Mouse (Mus musculus): ENCODE results near the gene Rasgef1b. TPM values are rescaled to one million over a fixed set of nuclear protein-coding genes. Genes with fewer than 3 reads are reported as not detected.

Rasgef1b gene
- 28.6 and 29.7 TPM in 2 replicates for polyA plus RNA-seq (2014; fragmentation: Nextera tagmentation; extraction: Ambion mirVana)

DNA sequence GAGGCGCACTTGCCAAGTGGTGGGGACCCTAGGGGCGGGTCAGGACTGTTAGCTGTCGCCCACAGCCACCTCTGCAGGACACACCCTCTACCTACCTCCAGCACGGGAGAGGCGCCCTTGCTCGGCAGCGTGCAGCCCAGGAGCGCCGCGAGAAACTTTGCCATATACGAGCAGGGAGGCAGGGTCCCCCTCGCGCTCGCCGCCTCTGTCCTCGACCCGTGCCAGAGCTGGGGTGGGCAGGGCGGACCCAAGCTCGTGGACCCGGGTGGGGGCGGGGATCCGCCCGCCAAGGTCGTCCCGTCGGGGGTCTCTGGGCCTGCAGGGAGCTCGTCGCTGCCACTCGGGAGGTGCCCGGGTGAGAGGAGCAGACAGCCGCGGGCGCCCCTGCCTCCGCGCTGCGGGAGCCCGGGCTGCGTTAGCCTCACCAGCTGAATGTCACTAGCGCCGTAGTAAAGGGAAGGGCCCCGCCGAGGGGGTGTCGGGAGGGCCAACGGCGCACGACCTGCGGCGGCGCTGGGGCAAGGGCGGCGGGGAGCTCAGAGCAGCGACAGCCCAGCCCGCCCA, at the start of gene Rasgef1b:
Gene Rasgef1b, minus strand, starts transcription at position 417 of the 564 bp plus-strand sequence.
- no peak within 1 kb of the TSS for H3K27ac ChIP-seq (ENCODE audit: low read depth, low read length)
- H3K9me3 ChIP-seq (ENCODE audit: control insufficient read depth, low read length), result no peaks in the 10 kb centered on the region
- peaks cover 11% of the 10 kb centered on the region; the same call in 1 of the 2 replicates for H3K4me1 ChIP-seq (ENCODE audit: control insufficient read depth, insufficient read depth, low read length)
- peak within 1 kb of the TSS; percentile 33 for H3K9ac ChIP-seq (ENCODE audit: low read length)
- H3K4me3 ChIP-seq (ENCODE audit: low read depth, low read length), result peak within 1 kb of the TSS; percentile 40
- ATAC-seq (ENCODE audit: low FRiP score) (peak; percentile 94), DNase-seq (ENCODE audit: low spot score, missing footprints) (peak; percentile 99)
- WGBS, result under 1% methylated on average over 43 of the region's 53 CpGs
- H3K4me2 ChIP-seq, result peak within 1 kb of the TSS; percentile 100
- H3K27me3 ChIP-seq (ENCODE audit: control insufficient read depth, insufficient read depth, low read length), result peaks cover 19% of the 10 kb centered on the region
- no peaks in the 10 kb centered on the region for H3K36me3 ChIP-seq (ENCODE audit: control insufficient read depth, insufficient read depth, low read length)

DNA sequence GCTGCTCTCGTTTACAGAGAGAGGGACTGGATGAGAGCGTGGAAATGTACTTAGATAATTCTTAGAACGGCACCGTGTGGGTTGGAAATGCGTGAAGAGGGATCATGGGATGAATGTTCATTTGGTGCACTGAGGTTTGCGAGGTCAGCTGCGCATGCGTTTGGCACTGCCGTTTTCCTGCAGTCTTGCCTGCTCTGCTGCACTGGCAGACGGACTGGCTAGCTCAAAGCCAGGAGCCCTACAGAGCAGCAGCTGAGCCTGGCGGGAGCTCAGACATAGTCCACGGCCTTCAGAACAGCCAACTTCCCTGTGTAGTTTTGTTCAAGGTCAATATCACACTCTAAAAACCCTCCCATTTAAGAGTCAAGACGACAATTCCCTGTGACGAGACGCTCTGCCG, 46.5 kb upstream of the Rasgef1b start:
- ATAC-seq (ENCODE audit: low FRiP score), result no peak
- Histone ChIP-seq H3K27me3 (ENCODE audit: control insufficient read depth, insufficient read depth, low read length) (no peaks in the 10 kb centered on the region), H3K4me1 (ENCODE audit: control insufficient read depth, insufficient read depth, low read length) (no peaks in the 10 kb centered on the region), H3K27ac (ENCODE audit: low read depth, low read length) (no peak overlapping the region), H3K9me3 (ENCODE audit: control insufficient read depth, low read length) (no peaks in the 10 kb centered on the region), H3K9ac (ENCODE audit: low read length) (no peak overlapping the region), H3K4me3 (ENCODE audit: low read depth, low read length) (no peak overlapping the region), H3K36me3 (ENCODE audit: control insufficient read depth, insufficient read depth, low read length) (no peaks in the 10 kb centered on the region), H3K4me2 (no peak overlapping the region)
- DNase-seq (ENCODE audit: low spot score, missing footprints), result no peak
- 86% methylated on average over 16 of the region's 16 CpGs for WGBS

DNA sequence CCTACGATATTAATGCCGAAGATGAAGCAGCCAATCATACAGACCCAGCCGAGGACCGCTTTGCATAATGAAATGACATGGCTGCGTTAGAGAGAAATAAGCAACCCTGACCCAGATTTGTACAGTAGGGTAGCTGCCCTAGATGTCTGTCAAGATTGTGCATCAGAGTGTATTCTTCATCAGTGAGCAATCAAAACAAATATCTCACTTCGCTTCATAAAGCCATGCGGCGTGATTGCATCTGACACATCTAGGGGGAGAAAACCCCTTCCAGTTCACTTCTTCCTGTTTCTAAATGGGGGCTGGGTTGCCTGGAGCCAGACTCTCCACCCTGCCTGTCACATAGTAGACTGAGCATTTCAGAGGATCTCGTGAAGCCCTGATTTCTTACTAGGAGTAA, 44.4 kb upstream of the Rasgef1b start:
- 89% methylated on average over 9 of the region's 9 CpGs for WGBS
- H3K27ac ChIP-seq (ENCODE audit: low read depth, low read length), result no peak overlapping the region
- no peaks in the 10 kb centered on the region for H3K36me3 ChIP-seq (ENCODE audit: control insufficient read depth, insufficient read depth, low read length)
- H3K4me3 ChIP-seq (ENCODE audit: low read depth, low read length), result no peak overlapping the region
- ATAC-seq (ENCODE audit: low FRiP score) (no peak), DNase-seq (ENCODE audit: low spot score, missing footprints) (no peak)
- H3K9ac ChIP-seq (ENCODE audit: low read length), result no peak overlapping the region
- no peaks in the 10 kb centered on the region for H3K4me1 ChIP-seq (ENCODE audit: control insufficient read depth, insufficient read depth, low read length)
- no peaks in the 10 kb centered on the region for H3K9me3 ChIP-seq (ENCODE audit: control insufficient read depth, low read length)
- no peaks in the 10 kb centered on the region for H3K27me3 ChIP-seq (ENCODE audit: control insufficient read depth, insufficient read depth, low read length)
- H3K4me2 ChIP-seq, result no peak overlapping the region

DNA sequence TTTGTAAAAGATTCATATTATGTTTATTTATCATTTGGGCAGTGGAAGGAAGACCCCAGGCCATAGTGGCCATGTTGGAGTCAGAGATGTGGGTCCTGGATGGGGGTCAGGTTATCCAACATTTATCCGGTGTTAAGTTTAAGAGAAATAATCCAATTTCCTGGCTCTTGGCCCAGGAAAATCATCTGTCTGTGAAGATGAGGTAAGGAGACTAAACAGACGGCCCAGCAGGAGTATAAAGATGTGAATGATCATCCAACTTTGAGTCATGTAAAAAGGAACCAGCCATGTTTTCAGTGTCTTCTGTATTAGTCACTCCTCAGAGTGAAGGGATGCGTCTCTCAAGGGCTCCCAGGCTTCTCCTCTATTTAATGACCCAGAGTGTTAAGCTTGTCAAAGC, 35.4 kb upstream of the Rasgef1b start:
- H3K27ac ChIP-seq (ENCODE audit: low read depth, low read length), result no peak overlapping the region
- H3K4me2 ChIP-seq, result no peak overlapping the region
- no peak overlapping the region for H3K9ac ChIP-seq (ENCODE audit: low read length)
- no peak for ATAC-seq (ENCODE audit: low FRiP score)
- H3K36me3 ChIP-seq (ENCODE audit: control insufficient read depth, insufficient read depth, low read length), result no peaks in the 10 kb centered on the region
- no peaks in the 10 kb centered on the region for H3K27me3 ChIP-seq (ENCODE audit: control insufficient read depth, insufficient read depth, low read length)
- H3K4me1 ChIP-seq (ENCODE audit: control insufficient read depth, insufficient read depth, low read length), result no peaks in the 10 kb centered on the region
- H3K9me3 ChIP-seq (ENCODE audit: control insufficient read depth, low read length), result no peaks in the 10 kb centered on the region
- H3K4me3 ChIP-seq (ENCODE audit: low read depth, low read length), result no peak overlapping the region
- DNase-seq (ENCODE audit: low spot score, missing footprints), result no peak
- WGBS, result 81% methylated on average over 3 of the region's 3 CpGs

DNA sequence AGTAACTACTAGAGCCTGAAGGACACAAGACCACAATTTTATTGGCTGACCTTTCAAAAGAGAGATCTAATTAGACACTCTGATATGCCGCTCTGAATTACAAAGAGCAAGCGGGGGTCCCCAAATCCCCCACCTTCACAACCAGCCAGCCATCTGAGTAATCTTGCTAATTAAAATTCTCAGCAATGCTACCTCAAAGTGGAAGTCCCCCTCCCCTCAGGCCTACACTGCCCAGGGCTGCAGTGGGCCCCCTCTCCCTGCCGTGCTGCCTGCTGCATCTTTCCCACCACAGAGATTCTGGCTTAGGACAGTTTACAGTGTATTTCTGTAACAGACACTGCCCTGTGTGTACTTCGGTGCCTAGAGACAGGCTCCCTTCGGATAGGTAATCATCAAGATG, 30.0 kb upstream of the Rasgef1b start:
- ATAC-seq (ENCODE audit: low FRiP score) (no peak), DNase-seq (ENCODE audit: low spot score, missing footprints) (no peak)
- no peak overlapping the region for H3K4me2 ChIP-seq
- no peak overlapping the region for H3K27ac ChIP-seq (ENCODE audit: low read depth, low read length)
- no peaks in the 10 kb centered on the region; the same call in 1 of the 2 replicates for H3K4me1 ChIP-seq (ENCODE audit: control insufficient read depth, insufficient read depth, low read length)
- 39% methylated on average over 5 of the region's 5 CpGs for WGBS
- H3K4me3 ChIP-seq (ENCODE audit: low read depth, low read length), result no peak overlapping the region
- H3K27me3 ChIP-seq (ENCODE audit: control insufficient read depth, insufficient read depth, low read length), result no peaks in the 10 kb centered on the region
- H3K9ac ChIP-seq (ENCODE audit: low read length), result no peak overlapping the region
- H3K9me3 ChIP-seq (ENCODE audit: control insufficient read depth, low read length), result no peaks in the 10 kb centered on the region
- H3K36me3 ChIP-seq (ENCODE audit: control insufficient read depth, insufficient read depth, low read length), result no peaks in the 10 kb centered on the region

DNA sequence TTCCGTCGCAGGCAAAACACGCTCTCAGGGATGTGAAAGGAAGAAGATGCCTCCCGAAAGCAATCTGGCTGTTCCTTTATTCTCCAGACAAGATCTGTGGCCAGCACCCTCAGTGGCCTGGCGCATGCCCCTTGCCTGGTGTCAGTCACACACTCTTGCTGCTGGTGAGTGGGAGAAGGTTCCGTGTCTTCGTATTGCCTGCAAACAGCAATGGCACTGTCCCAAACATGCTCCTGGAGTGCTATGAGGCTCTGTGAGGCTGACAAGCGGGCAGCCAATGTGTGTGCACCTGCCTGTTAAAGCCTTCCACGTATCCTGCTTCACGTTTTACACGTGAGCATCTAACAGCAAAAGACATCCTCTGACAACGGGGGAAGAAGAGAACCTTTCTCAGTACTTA, 25.0 kb upstream of the Rasgef1b start:
- Histone ChIP-seq H3K27ac (ENCODE audit: low read depth, low read length) (no peak overlapping the region), H3K9ac (ENCODE audit: low read length) (no peak overlapping the region), H3K4me3 (ENCODE audit: low read depth, low read length) (no peak overlapping the region), H3K4me1 (ENCODE audit: control insufficient read depth, insufficient read depth, low read length) (no peaks in the 10 kb centered on the region; the same call in 1 of the 2 replicates), H3K9me3 (ENCODE audit: control insufficient read depth, low read length) (no peaks in the 10 kb centered on the region), H3K4me2 (no peak overlapping the region), H3K36me3 (ENCODE audit: control insufficient read depth, insufficient read depth, low read length) (no peaks in the 10 kb centered on the region), H3K27me3 (ENCODE audit: control insufficient read depth, insufficient read depth, low read length) (no peaks in the 10 kb centered on the region)
- ATAC-seq (ENCODE audit: low FRiP score) (no peak), DNase-seq (ENCODE audit: low spot score, missing footprints) (no peak)
- 84% methylated on average over 12 of the region's 12 CpGs for WGBS

DNA sequence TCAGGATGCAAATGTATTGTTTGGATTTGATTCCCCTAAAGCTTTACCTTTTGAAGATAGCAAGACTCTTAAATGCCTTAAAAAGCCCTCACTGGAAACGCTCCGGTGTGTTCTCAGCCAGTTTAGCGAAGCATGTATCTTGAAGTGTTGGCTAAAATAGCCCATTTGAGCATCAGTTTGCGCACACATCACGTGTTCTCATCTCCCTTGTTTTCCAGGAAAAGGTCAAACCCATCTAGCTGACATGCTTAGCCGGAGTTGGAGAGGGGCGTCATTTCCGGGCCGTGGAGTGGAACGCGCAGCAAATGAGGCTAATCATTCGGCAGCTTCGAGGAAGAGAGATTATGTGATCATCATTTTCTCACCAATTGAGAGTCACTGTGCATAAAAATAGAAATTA, 24.5 kb upstream of the Rasgef1b start:
- no peak overlapping the region for H3K27ac ChIP-seq (ENCODE audit: low read depth, low read length)
- H3K4me1 ChIP-seq (ENCODE audit: control insufficient read depth, insufficient read depth, low read length), result no peaks in the 10 kb centered on the region
- DNase-seq (ENCODE audit: low spot score, missing footprints) (no peak), ATAC-seq (ENCODE audit: low FRiP score) (no peak)
- no peaks in the 10 kb centered on the region for H3K9me3 ChIP-seq (ENCODE audit: control insufficient read depth, low read length)
- no peak overlapping the region for H3K9ac ChIP-seq (ENCODE audit: low read length)
- no peak overlapping the region for H3K4me3 ChIP-seq (ENCODE audit: low read depth, low read length)
- WGBS, result 77% methylated on average over 13 of the region's 13 CpGs
- no peak overlapping the region for H3K4me2 ChIP-seq
- H3K36me3 ChIP-seq (ENCODE audit: control insufficient read depth, insufficient read depth, low read length), result no peaks in the 10 kb centered on the region
- no peaks in the 10 kb centered on the region for H3K27me3 ChIP-seq (ENCODE audit: control insufficient read depth, insufficient read depth, low read length)

DNA sequence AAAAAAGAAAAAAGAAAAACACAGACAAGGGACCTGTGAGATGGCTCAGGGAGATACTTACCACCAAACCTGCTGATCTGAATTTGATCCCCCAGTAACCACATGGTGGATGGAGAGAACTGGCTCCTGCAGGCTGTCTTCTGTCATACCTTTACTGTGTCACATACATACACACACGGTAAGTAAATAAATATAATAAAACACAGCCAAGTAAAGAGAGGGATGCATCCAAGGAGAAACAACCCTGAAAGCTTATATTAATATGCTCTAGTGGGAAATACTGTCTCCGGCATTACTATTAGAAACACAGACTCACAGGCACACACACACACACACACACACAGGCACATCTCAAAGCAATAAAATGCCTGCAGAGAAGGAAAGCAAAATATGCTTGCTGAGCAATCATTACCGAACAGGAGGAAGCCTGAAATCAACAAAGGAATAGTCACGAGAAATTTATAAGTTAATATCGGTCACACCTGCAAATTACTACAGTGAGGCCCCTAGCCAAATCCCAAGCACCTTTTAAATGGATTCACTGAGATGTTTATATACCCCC, 23.9 kb upstream of the Rasgef1b start:
- no peaks in the 10 kb centered on the region for H3K27me3 ChIP-seq (ENCODE audit: control insufficient read depth, insufficient read depth, low read length)
- WGBS, result 83% methylated on average over 5 of the region's 5 CpGs
- no peak overlapping the region for H3K4me3 ChIP-seq (ENCODE audit: low read depth, low read length)
- no peaks in the 10 kb centered on the region for H3K9me3 ChIP-seq (ENCODE audit: control insufficient read depth, low read length)
- H3K27ac ChIP-seq (ENCODE audit: low read depth, low read length), result no peak overlapping the region
- no peak for ATAC-seq (ENCODE audit: low FRiP score)
- no peaks in the 10 kb centered on the region for H3K4me1 ChIP-seq (ENCODE audit: control insufficient read depth, insufficient read depth, low read length)
- no peak overlapping the region for H3K4me2 ChIP-seq
- no peak for DNase-seq (ENCODE audit: low spot score, missing footprints)
- H3K9ac ChIP-seq (ENCODE audit: low read length), result no peak overlapping the region
- H3K36me3 ChIP-seq (ENCODE audit: control insufficient read depth, insufficient read depth, low read length), result no peaks in the 10 kb centered on the region

DNA sequence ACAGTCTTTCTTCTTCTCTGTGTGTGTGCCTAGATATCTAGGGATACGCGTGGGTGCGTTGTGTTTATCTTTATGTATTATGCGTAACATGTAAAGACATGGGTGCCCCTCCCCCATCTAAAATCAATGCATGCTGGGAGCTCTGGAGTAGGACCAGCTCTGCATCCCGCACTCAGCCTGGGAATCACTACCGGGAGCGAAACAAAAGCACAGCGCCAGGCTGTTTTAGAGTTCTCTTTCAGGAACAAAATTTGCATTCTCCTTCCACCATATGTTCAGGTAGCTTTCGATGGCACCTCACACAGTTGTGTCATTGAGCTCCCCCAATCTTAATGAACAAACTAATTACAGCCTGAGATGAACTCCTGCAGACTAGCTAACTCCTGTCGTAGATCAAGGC, 19.6 kb upstream of the Rasgef1b start:
- no peak overlapping the region for H3K27ac ChIP-seq (ENCODE audit: low read depth, low read length)
- ATAC-seq (ENCODE audit: low FRiP score), result no peak
- DNase-seq (ENCODE audit: low spot score, missing footprints), result no peak
- H3K4me3 ChIP-seq (ENCODE audit: low read depth, low read length), result no peak overlapping the region
- no peak overlapping the region for H3K9ac ChIP-seq (ENCODE audit: low read length)
- H3K4me2 ChIP-seq, result no peak overlapping the region
- no peaks in the 10 kb centered on the region for H3K36me3 ChIP-seq (ENCODE audit: control insufficient read depth, insufficient read depth, low read length)
- no peaks in the 10 kb centered on the region for H3K27me3 ChIP-seq (ENCODE audit: control insufficient read depth, insufficient read depth, low read length)
- no peaks in the 10 kb centered on the region for H3K9me3 ChIP-seq (ENCODE audit: control insufficient read depth, low read length)
- WGBS, result 81% methylated on average over 10 of the region's 10 CpGs
- H3K4me1 ChIP-seq (ENCODE audit: control insufficient read depth, insufficient read depth, low read length), result no peaks in the 10 kb centered on the region

All from midbrain, embryonic 11.5 days (tissue).